Mouse (Mus musculus) bone marrow, adult 2 months (tissue): ENCODE data around the gene Sh3rf3. TPM values are rescaled to one million over a fixed set of nuclear protein-coding genes. Genes with fewer than 3 reads are reported as not detected.

Source experiments
- H3K27ac ChIP-seq: fragments of 200-500 bp; 2 replicates; pipeline ENCODE4 v1.5.1; 2012; ENCODE audit warnings: low read depth, mild to moderate bottlenecking, control low read depth, inconsistent platforms, low read length; ENCODE audit not compliant: control insufficient read depth, poor library complexity, insufficient read depth
- H3K4me1 ChIP-seq: fragments of 200-500 bp; 2 replicates; pipeline ENCODE4 v1.6.1; 2011; ENCODE audit warnings: low read length; ENCODE audit not compliant: control insufficient read depth, insufficient read depth
- H3K4me3 ChIP-seq: fragments of 200-500 bp; replicated peaks from 2 replicates; pipeline ENCODE3; 2011; ENCODE audit warnings: mild to moderate bottlenecking, low read depth, low read length, control low read depth; ENCODE audit not compliant: control insufficient read depth
- CTCF ChIP-seq: fragments of 200-500 bp; IDR thresholded peaks from 2 replicates; pipeline ENCODE4 v1.5.1; 2011; ENCODE audit warnings: low read length, control low read depth; ENCODE audit not compliant: control insufficient read depth, insufficient read depth
- POLR2A ChIP-seq: fragments of 200-500 bp; IDR thresholded peaks from 2 replicates; pipeline ENCODE4 v1.6.1; 2011; ENCODE audit warnings: low read depth, mild to moderate bottlenecking, control low read depth, low read length, borderline replicate concordance; ENCODE audit not compliant: control insufficient read depth
- WGBS: fragments of 180-500 bp; shearing (Covaris S2); methylation state at CpG from one replicate; pipeline ENCODE4 v1.1.7; 2018; 5-methylcytosine and 5-hydroxymethylcytosine counted together
- polyA plus RNA-seq: library from polyadenylated mRNA; stranded (reverse); fragments of >200 nt; gene quantifications from 2 replicates; pipeline ENCODE4 v1.2.4, GENCODE M21; 2011; ENCODE audit warnings: low replicate concordance; ENCODE audit not compliant: missing spikeins, insufficient read depth, insufficient read length

Sh3rf3 gene
- polyA plus RNA-seq, 1 experiment = 0.27 TPM

GRCm38 (mm10) chr10:58837504-58837903, 24.3 kb downstream of the Sh3rf3 start:
- WGBS = 74% methylated on average over 5 of the region's 5 CpGs
- Histone ChIP-seq H3K4me3 (no peak overlapping the region), H3K4me1 (no peaks in the 10 kb centered on the region), H3K27ac (no peak overlapping the region)
- TF ChIP-seq POLR2A = no peak
- no peak for TF ChIP-seq CTCF

GRCm38 (mm10) chr10:58841945-58842344, 28.8 kb downstream of the Sh3rf3 start:
- H3K4me1 ChIP-seq = no peaks in the 10 kb centered on the region
- WGBS = 83% methylated on average over 3 of the region's 3 CpGs
- no peak overlapping the region for H3K4me3 ChIP-seq
- no peak for TF ChIP-seq CTCF
- TF ChIP-seq POLR2A = no peak
- no peak overlapping the region for H3K27ac ChIP-seq

- TF ChIP-seq POLR2A (no peak), CTCF (no peak)
- H3K4me3 ChIP-seq = no peak overlapping the region
- H3K27ac ChIP-seq = no peak overlapping the region
- WGBS = 86% methylated on average over 8 of the region's 8 CpGs
- H3K4me1 ChIP-seq = no peaks in the 10 kb centered on the region
These were observed 29.9 kb downstream of the Sh3rf3 start for GRCm38 (mm10) chr10:58843100-58843499.

- no peak overlapping the region for H3K4me3 ChIP-seq
- whole genome bisulfite sequencing = 83% methylated on average over 5 of the region's 5 CpGs
- TF ChIP-seq CTCF (no peak), POLR2A (no peak)
- no peaks in the 10 kb centered on the region for H3K4me1 ChIP-seq
- H3K27ac ChIP-seq = no peak overlapping the region
These were observed 35.0 kb downstream of the Sh3rf3 start for GRCm38 (mm10) chr10:58848127-58848526.

GRCm38 (mm10) chr10:58848536-58848935, 35.4 kb downstream of the Sh3rf3 start:
- H3K4me1 ChIP-seq = no peaks in the 10 kb centered on the region
- TF ChIP-seq CTCF (no peak), POLR2A (no peak)
- no peak overlapping the region for H3K4me3 ChIP-seq
- 75% methylated on average over 6 of the region's 6 CpGs for WGBS
- no peak overlapping the region for H3K27ac ChIP-seq

GRCm38 (mm10) chr10:58854548-58855198, 41.5 kb downstream of the Sh3rf3 start:
- WGBS = 36% methylated on average over 14 of the region's 14 CpGs
- Histone ChIP-seq H3K27ac (no peak overlapping the region), H3K4me3 (no peak overlapping the region), H3K4me1 (no peaks in the 10 kb centered on the region)
- no peak for TF ChIP-seq POLR2A
- no peak for TF ChIP-seq CTCF

GRCm38 (mm10) chr10:58855199-58855751, 42.1 kb downstream of the Sh3rf3 start:
- H3K4me3 ChIP-seq = no peak overlapping the region
- WGBS = 62% methylated on average over 5 of the region's 5 CpGs
- H3K27ac ChIP-seq = no peak overlapping the region
- H3K4me1 ChIP-seq = no peaks in the 10 kb centered on the region
- TF ChIP-seq POLR2A (no peak), CTCF (no peak)

- no peak overlapping the region for H3K4me3 ChIP-seq
- TF ChIP-seq POLR2A (no peak), CTCF (no peak)
- 69% methylated on average over 9 of the region's 9 CpGs for WGBS
- H3K4me1 ChIP-seq = no peaks in the 10 kb centered on the region
- H3K27ac ChIP-seq = no peak overlapping the region
These were observed 42.7 kb downstream of the Sh3rf3 start for GRCm38 (mm10) chr10:58855814-58856213.

GRCm38 (mm10) chr10:58856742-58857141, 43.6 kb downstream of the Sh3rf3 start:
- TF ChIP-seq CTCF = no peak
- no peak for TF ChIP-seq POLR2A
- no peaks in the 10 kb centered on the region for H3K4me1 ChIP-seq
- H3K27ac ChIP-seq = no peak overlapping the region
- no peak overlapping the region for H3K4me3 ChIP-seq

GRCm38 (mm10) chr10:58864735-58865134, 51.6 kb downstream of the Sh3rf3 start:
- 79% methylated on average over 2 of the region's 2 CpGs for WGBS
- TF ChIP-seq POLR2A (no peak), CTCF (no peak)
- Histone ChIP-seq H3K4me3 (no peak overlapping the region), H3K27ac (no peak overlapping the region), H3K4me1 (no peaks in the 10 kb centered on the region)
